Mouse (Mus musculus): ENCODE data around the gene Tnni1. TPM values are rescaled to one million over a fixed set of nuclear protein-coding genes. Genes with fewer than 3 reads are reported as not detected.

The Tnni1 gene
- 1 to 10 TPM in 1 of 2 experiments, under 1 TPM in 1; 0.99 to 1.1 TPM for total RNA-seq (2021)

DNA sequence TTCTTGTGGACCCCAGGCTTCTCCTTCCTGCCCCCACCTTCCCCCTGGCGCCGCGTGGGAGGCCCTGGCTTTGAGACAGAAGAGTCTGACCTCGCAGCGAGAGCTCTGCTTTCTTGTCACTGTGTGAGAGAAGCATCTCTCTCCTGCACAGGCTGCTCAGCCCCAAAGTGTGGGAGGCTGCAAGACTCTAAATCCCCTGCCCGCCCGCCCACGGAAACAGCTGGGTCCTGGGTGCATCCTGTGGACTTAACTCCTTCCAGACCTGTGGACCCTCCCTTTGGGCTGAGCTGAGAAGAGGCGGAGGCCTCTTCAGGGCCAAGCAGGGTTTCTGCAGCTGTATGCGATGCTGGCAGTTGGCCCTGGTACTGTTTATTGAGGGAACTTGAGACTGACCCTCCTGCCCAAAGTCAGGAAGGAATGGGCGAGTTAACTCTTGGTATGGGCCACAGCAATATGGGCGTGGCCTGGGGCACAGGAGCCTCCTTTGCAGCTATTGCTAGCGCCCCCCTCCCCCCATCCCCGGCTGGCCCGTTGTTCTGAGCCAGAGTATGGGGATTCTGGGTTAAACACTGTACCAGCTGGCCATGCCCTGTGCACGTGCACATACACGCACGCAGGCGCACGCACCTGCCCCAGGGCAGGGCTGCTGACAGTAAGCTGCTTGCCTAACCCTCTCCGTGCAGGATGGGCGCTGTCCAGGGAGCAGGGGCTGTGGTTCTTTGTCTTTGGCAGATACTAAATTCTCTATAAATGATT lies at the start of gene Tnni1:
Gene Tnni1 (plus strand): TSS at position 655 of the 756 bp plus-strand sequence.
- peak in 1 of 2 experiments; percentile 67 for DNase-seq (ENCODE audit: extremely low spot score in 1 of 2, low spot score in 2 of 2)
- intact Hi-C loops (cut with DNase I), result no loop called here

DNA sequence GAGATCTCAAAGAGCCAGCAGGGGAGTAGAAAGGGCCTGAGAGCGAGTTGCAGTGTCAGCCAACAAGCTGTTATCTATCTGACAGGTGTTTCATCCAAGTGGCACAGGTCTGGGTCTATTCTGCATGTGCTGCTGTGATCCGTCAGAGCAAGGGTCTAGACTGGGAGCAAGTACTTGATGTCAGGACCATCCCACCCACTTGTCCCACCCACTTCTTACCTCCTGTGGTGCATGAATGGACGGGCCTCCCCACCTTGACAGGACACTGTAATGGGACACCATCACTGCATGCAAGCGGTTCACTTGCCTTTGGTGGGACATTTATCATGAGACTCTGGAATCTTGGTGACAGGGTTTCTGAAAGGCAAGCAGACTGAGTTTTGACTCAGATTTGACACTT lies 49.4 kb upstream of the Tnni1 start:
- intact Hi-C loops (cut with DNase I), result loop anchor here (10.0 kb wide), 1 partner anchor 215 kb away; no protein-coding TSS in a partner anchor
- DNase-seq (ENCODE audit: extremely low spot score in 1 of 2, low spot score in 2 of 2), result no peak

DNA sequence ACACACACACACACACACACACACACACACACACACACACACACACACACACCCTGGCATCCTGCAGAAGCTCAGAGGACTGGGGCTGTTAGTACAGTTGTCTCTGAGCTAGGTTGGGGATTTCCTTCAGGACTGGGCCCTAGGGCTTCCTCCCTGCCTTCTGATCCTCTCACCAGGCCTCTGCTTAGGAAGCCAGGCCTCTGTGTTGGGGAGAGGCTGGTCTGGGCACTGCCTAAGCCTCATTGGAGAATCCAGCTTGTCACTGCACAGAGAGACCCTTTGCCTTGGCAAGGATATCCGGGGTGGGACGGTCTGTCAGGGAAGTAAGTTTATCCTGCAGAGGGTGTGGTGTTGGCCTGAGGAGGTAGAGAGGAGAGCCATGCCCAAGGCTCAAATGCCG lies 48.9 kb upstream of the Tnni1 start:
- intact Hi-C loops (cut with DNase I), result no loop called here
- no peak for DNase-seq (ENCODE audit: extremely low spot score in 1 of 2, low spot score in 2 of 2)

DNA sequence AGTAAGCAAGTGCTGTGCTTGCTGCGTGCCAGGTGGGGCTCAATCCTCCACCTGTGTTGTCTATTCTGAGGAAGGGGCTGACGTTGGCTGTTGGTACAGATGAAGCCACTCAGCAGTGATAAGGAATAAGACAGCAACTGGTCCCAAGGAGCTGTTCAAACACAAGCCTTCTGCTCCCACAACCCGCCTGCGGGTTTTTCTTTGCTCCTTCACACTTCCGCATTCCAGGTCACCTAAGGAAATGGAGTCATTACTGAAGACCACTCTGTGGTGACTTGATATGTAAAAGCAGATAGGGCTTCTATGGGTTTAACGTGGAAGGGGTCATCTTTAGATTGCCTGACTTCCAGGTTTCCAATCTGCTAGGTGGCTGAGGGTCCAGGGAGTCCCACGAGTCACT lies 47.8 kb upstream of the Tnni1 start:
- intact Hi-C loops (cut with DNase I), result no loop called here
- DNase-seq (ENCODE audit: extremely low spot score in 1 of 2, low spot score in 2 of 2), result no peak

DNA sequence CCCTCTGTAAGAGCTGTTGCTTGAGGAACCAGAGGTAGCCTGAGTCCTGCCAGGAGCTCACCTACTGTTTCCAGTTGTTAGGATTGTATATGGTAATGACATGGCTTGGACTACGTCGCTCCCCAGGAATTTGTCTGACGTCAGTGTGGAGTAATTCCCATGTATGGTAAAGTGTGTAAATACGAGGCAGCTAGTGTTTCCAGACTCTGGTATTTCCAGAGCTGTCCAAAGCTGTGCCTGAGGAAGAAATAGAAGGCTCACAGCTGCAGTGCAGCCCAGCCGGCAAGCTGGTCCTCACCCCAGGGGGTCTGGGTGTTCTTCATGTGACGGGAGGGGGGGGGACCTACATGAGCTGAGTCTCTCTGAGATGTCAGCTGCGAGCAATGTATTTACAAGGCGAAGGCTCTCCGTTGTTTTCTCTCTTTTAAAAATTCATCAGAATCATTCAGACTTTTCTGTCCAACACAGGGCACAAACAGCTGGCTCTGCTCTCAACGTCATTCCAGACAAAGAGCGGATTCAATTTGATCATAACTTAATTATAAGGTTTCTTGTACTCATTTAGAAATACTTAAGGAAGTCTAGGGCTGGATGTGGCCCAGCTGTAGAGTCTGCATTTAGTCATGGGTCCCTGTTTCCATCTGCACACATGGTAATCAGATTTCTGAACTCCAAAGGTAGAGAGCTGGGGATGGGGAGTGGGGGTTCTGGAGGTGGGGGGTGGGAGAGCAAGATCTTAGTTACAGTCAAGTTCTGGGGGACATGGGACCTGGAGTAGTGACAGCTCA lies 47.1 kb upstream of the Tnni1 start:
- intact Hi-C loops (cut with DNase I), result no loop called here
- peak in 1 of 2 experiments; percentile 79 for DNase-seq (ENCODE audit: extremely low spot score in 1 of 2, low spot score in 2 of 2)

DNA sequence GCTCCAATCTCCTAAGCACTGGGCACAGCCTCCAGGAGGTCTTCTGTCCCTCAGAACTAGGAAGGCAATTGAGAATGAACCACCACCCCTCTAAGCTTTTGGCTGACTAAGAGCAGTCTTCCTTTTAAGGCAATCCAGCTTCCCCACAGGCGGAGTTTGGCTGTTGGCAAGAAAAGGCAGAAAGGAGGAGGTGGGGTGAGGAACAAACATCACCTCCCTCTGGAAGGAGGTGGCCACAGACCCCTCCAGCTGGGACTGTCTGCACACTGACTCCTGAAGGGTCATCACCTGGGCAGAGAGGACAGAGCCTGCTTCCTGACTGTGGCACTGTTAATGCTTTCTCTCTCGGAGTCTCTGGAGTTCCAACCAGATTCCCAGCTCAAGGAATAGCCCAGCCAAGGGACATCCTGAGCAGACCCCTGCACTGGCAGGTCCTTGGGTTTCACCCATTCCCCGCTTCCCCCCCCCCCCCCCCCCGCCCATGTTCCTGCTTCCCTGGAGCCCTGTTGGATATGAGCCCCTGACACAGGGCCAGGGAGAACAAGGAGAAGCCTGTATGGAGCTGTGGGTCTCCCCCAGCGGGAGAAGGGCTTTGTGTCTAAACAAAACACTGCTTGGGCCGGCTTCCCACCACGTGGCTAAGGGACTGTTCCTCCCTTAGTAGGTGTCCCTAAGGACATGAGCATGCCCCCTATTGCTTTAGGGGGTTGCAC lies 44.9 kb upstream of the Tnni1 start:
- intact Hi-C loops (cut with DNase I), result no loop called here
- DNase-seq (ENCODE audit: extremely low spot score in 1 of 2, low spot score in 2 of 2), result peak; percentile 57 to 77

DNA sequence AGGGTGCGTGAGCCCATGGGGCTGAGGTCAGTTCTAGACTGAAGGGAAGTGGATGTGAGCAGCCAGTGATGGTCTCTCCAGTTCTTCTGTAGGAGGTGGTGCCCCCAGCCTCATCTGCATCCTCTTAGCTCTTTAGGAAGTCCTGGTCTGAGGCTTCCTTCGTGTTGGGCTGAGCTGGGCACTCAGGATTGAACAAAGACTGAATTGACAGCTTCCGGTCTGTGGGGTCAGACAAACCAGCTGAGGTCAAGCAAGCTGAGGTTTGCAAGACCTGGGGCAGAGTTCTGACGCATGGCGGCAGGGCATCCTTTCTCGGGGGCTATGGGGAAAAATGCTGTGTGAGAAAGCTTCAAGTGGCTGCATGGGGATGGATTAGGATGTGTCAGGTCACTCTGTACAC lies 43.8 kb upstream of the Tnni1 start:
- intact Hi-C loops (cut with DNase I), result no loop called here
- DNase-seq (ENCODE audit: extremely low spot score in 1 of 2, low spot score in 2 of 2), result no peak

DNA sequence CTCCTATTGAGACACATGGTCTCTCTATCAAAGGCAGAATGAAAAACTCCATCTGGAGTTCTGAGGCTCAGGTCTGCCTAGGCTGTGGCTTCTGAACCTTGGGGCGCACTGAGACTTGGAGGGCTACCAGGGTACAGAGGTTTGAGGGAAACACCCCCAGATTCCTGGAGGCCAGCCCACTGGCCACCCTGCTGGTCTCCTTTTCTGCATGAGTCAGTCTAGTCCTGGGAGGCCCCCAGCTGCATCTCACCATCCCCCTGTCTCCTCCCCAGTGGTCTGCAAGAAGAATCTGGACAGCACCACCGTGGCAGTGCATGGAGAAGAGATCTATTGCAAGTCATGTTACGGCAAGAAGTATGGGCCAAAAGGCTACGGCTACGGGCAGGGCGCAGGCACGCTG lies 34.2 kb upstream of the Tnni1 start:
- DNase-seq (ENCODE audit: extremely low spot score in 1 of 2, low spot score in 2 of 2), result no peak
- intact Hi-C loops (cut with DNase I), result no loop called here

DNA sequence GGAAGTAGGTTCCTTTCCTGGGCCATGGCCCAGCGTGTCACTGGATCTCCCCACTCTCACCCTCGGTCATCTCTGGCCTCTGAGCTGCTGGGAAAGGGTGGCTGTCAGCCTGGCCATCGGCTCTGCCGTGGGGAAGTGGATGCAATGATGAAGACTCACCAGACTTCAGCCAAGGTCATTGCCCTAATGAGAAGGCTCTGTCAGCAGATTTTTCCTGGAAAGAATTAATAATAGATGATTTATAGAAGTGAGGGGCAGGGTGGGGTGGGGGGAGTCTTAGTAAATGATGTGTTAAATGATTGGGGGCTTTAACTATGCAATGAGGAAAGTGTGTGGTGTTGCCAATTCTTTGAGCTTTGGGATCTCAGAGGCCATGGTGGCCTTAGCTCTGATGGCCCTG lies 33.0 kb upstream of the Tnni1 start:
- DNase-seq (ENCODE audit: extremely low spot score in 1 of 2, low spot score in 2 of 2), result no peak
- intact Hi-C loops (cut with DNase I), result no loop called here

DNA sequence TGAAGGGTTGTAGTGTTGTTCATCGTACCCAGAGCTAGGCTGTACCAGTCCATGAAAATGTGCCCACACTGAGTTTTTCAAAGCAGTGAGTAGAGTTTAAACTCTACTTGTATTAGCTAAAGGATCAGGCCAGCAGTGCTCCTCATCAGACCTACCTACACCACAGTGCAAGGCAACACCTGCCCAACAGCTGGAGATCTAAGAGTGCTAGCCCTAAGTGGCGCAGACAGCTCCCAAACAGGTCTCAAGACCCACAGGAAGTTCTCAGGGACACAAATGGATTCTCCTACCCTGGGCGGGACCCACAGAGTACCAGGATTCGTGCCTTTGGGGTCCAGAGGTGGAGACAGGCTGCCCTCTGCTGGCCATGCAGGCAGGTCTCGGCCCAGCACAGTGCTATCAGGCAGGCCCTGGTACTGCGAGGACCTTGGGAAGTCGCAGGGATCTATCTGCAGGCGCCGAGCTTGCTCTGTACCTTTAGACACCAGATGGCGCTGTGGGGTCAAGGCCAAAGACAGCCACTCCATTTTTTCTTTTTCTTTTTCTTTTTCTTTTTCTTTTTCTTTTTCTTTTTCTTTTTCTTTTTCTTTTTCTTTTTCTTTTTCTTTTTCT lies 26.4 kb upstream of the Tnni1 start:
- peak; percentile 91 to 94 for DNase-seq (ENCODE audit: extremely low spot score in 1 of 2, low spot score in 2 of 2)
- intact Hi-C loops (cut with DNase I), result loop anchor here (2.0 to 10.0 kb wide), 3 partner anchors 34 to 192 kb away; no protein-coding TSS in a partner anchor

DNA sequence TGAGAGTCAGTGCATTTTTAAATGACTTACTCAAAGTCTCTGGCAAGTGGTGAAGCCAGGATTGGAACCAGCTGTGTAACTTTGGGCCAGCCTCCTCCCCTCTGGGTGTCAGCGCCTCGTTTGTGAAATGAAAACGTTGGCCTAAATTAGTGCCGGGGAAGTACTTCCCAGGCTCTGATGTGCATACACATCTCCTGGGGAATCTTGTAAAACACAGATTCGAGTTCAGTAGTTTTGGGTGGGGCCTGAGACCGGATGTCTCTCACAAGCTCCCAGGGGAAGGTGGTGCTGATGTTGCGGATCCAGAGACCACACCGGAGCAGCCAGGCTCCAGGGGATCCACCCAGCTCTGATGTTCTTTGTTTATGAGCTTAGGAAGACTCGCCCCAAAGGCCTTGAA lies 23.9 kb upstream of the Tnni1 start:
- DNase-seq (ENCODE audit: extremely low spot score in 1 of 2, low spot score in 2 of 2), result no peak
- intact Hi-C loops (cut with DNase I), result loop anchor here (10.0 kb wide), 1 partner anchor 190 kb away; no protein-coding TSS in a partner anchor

DNA sequence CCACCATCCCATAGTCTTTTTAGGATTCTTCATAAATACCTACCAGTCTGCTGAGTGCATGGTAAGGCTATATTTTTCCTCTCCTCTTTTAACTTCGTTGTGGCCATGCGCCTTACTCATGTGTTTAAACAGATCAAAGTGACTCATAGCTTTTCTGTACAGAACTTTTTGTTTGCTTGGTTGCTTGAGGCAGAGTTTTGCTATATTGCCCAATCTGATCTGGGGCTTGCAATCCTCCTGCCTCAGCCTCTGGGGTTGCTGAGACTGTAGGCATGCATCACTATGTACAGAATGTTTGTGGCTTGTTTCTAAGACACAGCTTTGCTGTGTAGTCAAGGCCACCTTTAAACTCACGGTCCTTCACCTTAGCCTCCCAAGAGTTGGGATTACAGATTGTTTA lies 23.3 kb upstream of the Tnni1 start:
- intact Hi-C loops (cut with DNase I), result loop anchor here (10.0 kb wide), 1 partner anchor 189 kb away; no protein-coding TSS in a partner anchor

DNA sequence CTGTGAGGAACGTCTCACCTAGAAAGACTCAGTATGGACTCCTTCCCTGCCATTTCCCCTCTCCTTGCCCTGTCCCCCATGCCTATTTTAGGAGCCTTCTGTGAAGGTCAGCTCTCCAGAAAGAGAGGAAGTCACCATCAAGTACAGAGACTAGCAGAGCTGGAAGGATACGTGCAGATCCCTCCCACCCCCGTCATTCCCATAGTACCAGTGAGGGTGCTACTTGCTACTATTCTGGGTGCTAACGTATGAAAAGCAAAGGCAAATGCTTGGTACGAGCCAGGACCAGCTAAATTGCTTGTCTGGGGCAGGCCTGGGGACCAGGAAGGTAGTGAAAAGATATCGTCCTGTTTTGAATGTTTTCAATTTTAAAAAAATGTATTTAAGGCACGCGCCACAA lies 21.9 kb upstream of the Tnni1 start:
- DNase-seq (ENCODE audit: extremely low spot score in 1 of 2, low spot score in 2 of 2), result no peak
- intact Hi-C loops (cut with DNase I), result loop anchor here (10.0 kb wide), 1 partner anchor 188 kb away; no protein-coding TSS in a partner anchor

More for the DNA sequence above, 23.3 kb upstream of the Tnni1 start:
- DNase-seq (ENCODE audit: extremely low spot score in 1 of 2, low spot score in 2 of 2), result no peak

DNA sequence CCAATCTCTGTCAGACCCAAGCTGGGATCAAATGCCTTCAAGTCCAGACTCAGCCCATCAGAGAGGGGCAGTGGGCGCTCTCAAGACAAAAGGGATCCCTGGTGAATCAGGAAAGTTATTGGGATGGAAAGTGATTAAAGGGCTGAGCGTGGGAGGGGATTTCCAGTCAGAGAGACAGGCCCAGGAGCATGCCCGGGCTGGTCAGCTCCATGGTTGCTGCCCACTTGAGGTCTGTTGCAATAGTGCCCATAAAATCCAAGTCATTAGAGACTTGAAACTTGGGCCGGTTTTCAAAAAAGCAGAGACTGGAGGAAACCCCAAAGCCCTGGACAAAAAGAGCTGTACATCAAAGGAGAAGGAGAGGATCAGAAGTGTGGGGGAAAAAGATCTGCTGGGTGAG lies 19.5 kb upstream of the Tnni1 start:
- no peak for DNase-seq (ENCODE audit: extremely low spot score in 1 of 2, low spot score in 2 of 2)
- intact Hi-C loops (cut with DNase I), result loop anchor here (10.0 kb wide), 1 partner anchor 185 kb away; no protein-coding TSS in a partner anchor

DNA sequence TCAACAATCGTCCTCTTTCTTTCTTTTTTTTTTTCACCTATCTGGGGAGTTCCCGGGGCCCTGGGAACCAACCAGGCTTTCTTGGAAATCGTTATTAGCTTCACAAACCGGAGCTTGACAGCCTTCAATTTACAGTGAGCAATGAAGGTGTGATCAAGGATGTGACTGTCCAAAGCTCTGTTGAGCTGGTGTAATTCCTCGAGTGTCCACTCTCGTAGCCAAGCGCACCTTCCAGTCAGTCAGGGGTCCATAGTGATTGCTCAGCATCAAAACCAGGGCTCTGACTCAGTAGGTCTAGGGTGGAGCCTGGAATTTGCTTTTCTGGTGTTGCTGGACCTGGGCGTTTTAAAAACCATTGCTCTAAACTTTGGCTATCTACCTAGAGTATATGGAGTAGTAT lies 19.0 kb upstream of the Tnni1 start:
- DNase-seq (ENCODE audit: extremely low spot score in 1 of 2, low spot score in 2 of 2), result no peak
- intact Hi-C loops (cut with DNase I), result no loop called here

DNA sequence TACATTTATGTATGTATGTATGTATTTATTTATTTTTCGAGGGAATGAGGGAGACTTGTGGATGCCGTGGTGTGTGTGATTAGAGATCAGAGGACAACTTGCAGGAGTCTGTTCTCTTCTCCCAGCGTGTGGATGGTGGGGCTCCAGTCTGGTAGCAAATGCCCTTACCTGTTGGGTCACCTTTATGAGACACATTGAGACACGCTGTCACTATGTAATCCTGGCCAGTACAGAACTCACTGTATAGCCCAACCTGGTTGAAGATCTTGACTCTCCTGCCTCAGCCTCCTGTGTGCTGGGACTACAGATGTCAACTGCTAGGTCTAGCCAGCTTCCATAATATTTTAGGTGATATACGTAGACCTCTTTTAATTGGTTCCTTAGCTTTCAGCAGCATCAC lies 17.5 kb upstream of the Tnni1 start:
- intact Hi-C loops (cut with DNase I), result no loop called here

DNA sequence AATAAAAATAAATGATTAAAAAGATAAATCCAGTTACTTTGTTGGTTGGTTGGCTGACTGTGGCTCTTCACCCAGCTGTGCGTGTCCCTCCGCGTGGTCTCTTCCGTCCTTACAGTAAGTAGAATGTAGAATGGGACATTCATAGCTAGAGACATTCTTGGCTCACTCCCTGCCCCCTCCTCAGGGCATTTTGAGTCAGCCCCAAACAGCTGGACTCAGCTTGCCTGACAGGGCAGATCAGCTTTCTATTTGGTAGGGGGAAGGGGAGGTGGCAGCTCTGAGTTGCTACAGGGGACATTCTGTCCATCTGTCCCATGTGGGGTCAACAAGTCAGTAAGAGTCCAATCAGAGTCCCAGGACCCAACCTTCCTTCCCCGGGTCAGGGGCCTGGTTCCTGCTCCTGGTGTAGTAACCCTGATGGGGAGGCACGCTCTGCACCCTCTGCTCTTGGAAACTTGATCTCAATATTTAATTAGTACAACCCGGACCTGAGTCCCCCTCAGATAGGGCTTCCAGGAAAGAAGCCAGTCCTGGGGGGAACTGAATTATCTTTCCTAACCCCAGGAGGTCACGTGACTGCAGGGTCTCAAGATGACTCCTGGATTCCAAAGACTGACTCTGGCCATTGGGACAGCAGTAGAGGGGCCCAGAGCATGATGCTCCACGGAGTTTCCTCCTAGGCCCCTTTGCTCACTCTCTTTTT lies 15.6 kb upstream of the Tnni1 start:
- intact Hi-C loops (cut with DNase I), result no loop called here
- DNase-seq (ENCODE audit: extremely low spot score in 1 of 2, low spot score in 2 of 2), result no peak

More for the DNA sequence above, 17.5 kb upstream of the Tnni1 start:
- no peak for DNase-seq (ENCODE audit: extremely low spot score in 1 of 2, low spot score in 2 of 2)

DNA sequence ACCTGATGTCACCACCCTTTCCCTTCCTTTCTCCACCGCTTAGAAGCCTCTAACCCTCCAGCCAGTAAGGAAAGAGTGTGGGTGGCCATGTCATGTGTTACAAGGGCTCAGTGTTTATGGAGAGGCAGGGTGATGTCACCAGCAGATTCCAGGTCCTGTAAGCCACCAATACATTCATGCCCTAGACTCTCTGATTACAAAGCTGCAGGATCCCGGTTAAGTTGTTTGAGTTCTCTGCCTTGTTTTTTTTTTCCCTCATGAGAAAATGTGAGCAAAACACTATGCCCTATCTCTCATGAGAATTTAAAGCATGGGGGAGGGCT lies 15.1 kb upstream of the Tnni1 start:
- intact Hi-C loops (cut with DNase I), result no loop called here
- no peak for DNase-seq (ENCODE audit: extremely low spot score in 1 of 2, low spot score in 2 of 2)
